9 mouse cellular contexts compared by ENCODE assay signal in the genomic region with DNA sequence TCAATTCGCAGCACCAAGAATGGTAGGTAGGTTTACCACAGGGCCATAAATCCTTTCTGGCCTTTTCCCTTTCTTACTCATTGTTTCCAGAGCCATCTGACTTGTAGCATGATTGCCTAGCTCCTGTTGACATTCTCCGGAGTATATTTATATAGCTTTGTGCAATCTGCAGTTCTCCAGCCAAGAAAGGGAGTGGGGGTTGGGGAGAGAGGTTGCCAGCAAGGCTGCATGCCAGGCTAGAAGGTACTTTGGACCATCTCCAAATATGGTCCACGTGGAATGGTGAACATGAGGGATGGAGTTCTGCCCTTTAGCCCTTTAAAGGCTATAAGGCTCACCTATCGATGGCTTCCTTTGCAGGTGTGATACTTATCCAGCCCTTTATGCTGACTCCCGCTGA. TPM values are rescaled to one million over a fixed set of nuclear protein-coding genes. Genes with fewer than 3 reads are reported as not detected.
DNase-seq lines count a peak whose midpoint lies in the region; ATAC-seq lines count a peak whose summit lies in the region.
"Had no signal": no experiment of that assay in that cellular context is flagged by ENCODE, and none has a peak within 500 bp of the region (broad histone marks: within the 10 kb centered on the region; RNA-seq: fewer than 3 reads in every experiment).

No protein-coding gene starts in this region.

- H3K36me3 ChIP-seq in heart, embryonic 16.5 days (ENCODE audit: control insufficient read depth, insufficient read depth) = peaks cover 22% of the 10 kb centered on the region
- no peaks in the 10 kb centered on the region for H3K36me3 ChIP-seq in lung, embryonic 15.5 days
- no peaks in the 10 kb centered on the region for H3K36me3 ChIP-seq in hindbrain, embryonic 13.5 days

- H3K4me1 ChIP-seq in heart, embryonic 16.5 days (ENCODE audit: control insufficient read depth, insufficient read depth, low read length) = peaks cover 97% of the 10 kb centered on the region
- peaks cover 87% of the 10 kb centered on the region for H3K4me1 ChIP-seq in lung, embryonic 15.5 days
- H3K4me1 ChIP-seq in hindbrain, embryonic 13.5 days (replicated peaks) = peaks cover 39% of the 10 kb centered on the region

- H3K27me3 ChIP-seq in heart, embryonic 16.5 days (ENCODE audit: control insufficient read depth, insufficient read depth, low read length) = no peaks in the 10 kb centered on the region
- H3K27me3 ChIP-seq in lung, embryonic 15.5 days = no peaks in the 10 kb centered on the region
- no peaks in the 10 kb centered on the region for H3K27me3 ChIP-seq in hindbrain, embryonic 13.5 days

- peak overlapping the region; percentile 61 for H3K9ac ChIP-seq in heart, embryonic 16.5 days (ENCODE audit: low read length)
- H3K9ac ChIP-seq in lung, embryonic 15.5 days = no peak overlapping the region
- H3K9ac ChIP-seq in hindbrain, embryonic 13.5 days = no peak overlapping the region

- WGBS in heart, embryonic 16.5 days = 42% methylated on average over 5 of the region's 5 CpGs
- WGBS in lung, embryonic 15.5 days = 46% methylated on average over 5 of the region's 5 CpGs
- WGBS in hindbrain, embryonic 13.5 days = 86% methylated on average over 5 of the region's 5 CpGs

- H3K4me3 ChIP-seq in heart, embryonic 16.5 days (ENCODE audit: low read length) = no peak overlapping the region
- H3K4me3 ChIP-seq in lung, embryonic 15.5 days = no peak overlapping the region
- no peak overlapping the region for H3K4me3 ChIP-seq in hindbrain, embryonic 13.5 days

- H3K9me3 ChIP-seq in heart, embryonic 16.5 days (replicated peaks; ENCODE audit: control insufficient read depth, low read length) = no peaks in the 10 kb centered on the region
- H3K9me3 ChIP-seq in lung, embryonic 15.5 days = no peaks in the 10 kb centered on the region
- no peaks in the 10 kb centered on the region for H3K9me3 ChIP-seq in hindbrain, embryonic 13.5 days

- H3K27ac ChIP-seq in heart, embryonic 16.5 days (ENCODE audit: low read length) = peak overlapping the region; percentile 94
- peak overlapping the region; percentile 91 for H3K27ac ChIP-seq in lung, embryonic 15.5 days
- H3K27ac ChIP-seq in hindbrain, embryonic 13.5 days = no peak overlapping the region

- peak overlapping the region; percentile 1; the same call in 1 of the 2 replicates for H3K4me2 ChIP-seq in heart, embryonic 16.5 days (ENCODE audit: low read depth, low read length)
- no peak overlapping the region for H3K4me2 ChIP-seq in lung, embryonic 15.5 days
- no peak overlapping the region for H3K4me2 ChIP-seq in hindbrain, embryonic 13.5 days

- no peak for ATAC-seq in cerebellum, adult (ENCODE audit: insufficient number of reproducible peaks, low FRiP score, low TSS enrichment)
- ATAC-seq in heart, embryonic 16.5 days (replicated peaks; ENCODE audit: extremely low read depth, insufficient read depth, low FRiP score) = peak; percentile 69
- ATAC-seq in lung, embryonic 15.5 days (ENCODE audit: borderline replicate concordance, extremely low read depth, low FRiP score, low TSS enrichment) = peak; percentile 44; the same call in 1 of the 2 replicates
- no peak for ATAC-seq in frontal cortex, adult (ENCODE audit: low TSS enrichment)
- ATAC-seq in hindbrain, embryonic 13.5 days (ENCODE audit: low FRiP score) = no peak

- peak; percentile 65 for DNase-seq in cerebellum, adult 11 months
- peak; percentile 80 for DNase-seq in brain, adult 2 months (ENCODE audit: low read depth, low spot score)
- DNase-seq in thymus, postnatal 4 days = no peak
- DNase-seq: gastrocnemius, postnatal 36 days had no signal

RNA-seq across cellular contexts. Expression of a gene that starts 45.2 kb away (rescaled TPM):
- 128 and 145 TPM in 2 replicates for polyA plus RNA-seq in heart, embryonic 16.5 days (2015; fragmentation: Nextera tagmentation; extraction: Ambion mirVana)
- polyA plus RNA-seq in lung, embryonic 15.5 days (2015; fragmentation: Nextera tagmentation; extraction: Ambion mirVana) = 20.7 and 22.8 TPM in 2 replicates
- polyA plus RNA-seq in hindbrain, embryonic 13.5 days (2015; fragmentation: Nextera tagmentation; extraction: Ambion mirVana) = 1.5 and 1.9 TPM in 2 replicates

Comparison
In these comparisons a context has a peak if more than half of its experiments do, and no peak if none do; other contexts are left out.
1. ATAC-seq: peak in heart, embryonic 16.5 days (single experiment) and lung, embryonic 15.5 days (single experiment); none in cerebellum, adult (single experiment), frontal cortex, adult (single experiment) and hindbrain, embryonic 13.5 days (single experiment).